Mouse (Mus musculus) hindbrain, embryonic 14.5 days (tissue): ENCODE data around the gene L1cam. TPM values are rescaled to one million over a fixed set of nuclear protein-coding genes. Genes with fewer than 3 reads are reported as not detected.
A peak's percentile ranks its signal among the peaks of the same experiment; 100 is the strongest.

Experiments used
- ATAC-seq: fragments of 200-750 bp; cut with Nextera tagmentation; 2 replicates; pipeline ENCODE4 v1.8.0; 2017; ENCODE audit warnings: moderate number of reproducible peaks, mild to moderate bottlenecking, moderate TSS enrichment, moderate library complexity; ENCODE audit not compliant: low FRiP score
- DNase-seq: peaks from one replicate; pipeline ENCODE4 v3.0.0-alpha.2; 2015; ENCODE audit warnings: low spot score
- H3K27ac ChIP-seq: fragments of 300-500 bp; sonication (generic); 2 replicates; pipeline ENCODE4 v1.5.1; 2014; ENCODE audit warnings: mild to moderate bottlenecking, moderate library complexity
- H3K27me3 ChIP-seq: fragments of 300-500 bp; sonication (generic); 2 replicates; pipeline ENCODE4 v1.6.1; 2014; ENCODE audit warnings: mild to moderate bottlenecking, low read length, mixed read lengths; ENCODE audit not compliant: control insufficient read depth, insufficient read depth
- H3K36me3 ChIP-seq: fragments of 300-500 bp; sonication (generic); replicated peaks from 2 replicates; pipeline ENCODE4 v1.6.1; 2014; ENCODE audit not compliant: control insufficient read depth, insufficient read depth
- H3K4me1 ChIP-seq: fragments of 300-500 bp; sonication (generic); replicated peaks from 2 replicates; pipeline ENCODE4 v1.6.1; 2014; ENCODE audit warnings: antibody characterized with exemption, low read length, mixed read lengths; ENCODE audit not compliant: control insufficient read depth, insufficient read depth
- H3K4me2 ChIP-seq: fragments of 300-500 bp; sonication (generic); replicated peaks from 2 replicates; pipeline ENCODE4 v1.6.1; 2014; ENCODE audit warnings: mild to moderate bottlenecking, moderate library complexity
- H3K4me3 ChIP-seq: fragments of 300-500 bp; sonication (generic); replicated peaks from 2 replicates; pipeline ENCODE4 v1.5.1; 2014; ENCODE audit warnings: mild to moderate bottlenecking, low read length
- H3K9ac ChIP-seq: fragments of 300-500 bp; sonication (generic); 2 replicates; pipeline ENCODE4 v1.6.1; 2014
- H3K9me3 ChIP-seq: fragments of 300-500 bp; sonication (generic); 2 replicates; pipeline ENCODE4 v1.6.1; 2016; ENCODE audit warnings: low read length; ENCODE audit not compliant: control insufficient read depth
- WGBS: fragments of 180-500 bp; shearing (Covaris S2); extraction: QIAGEN DNeasy Blood & Tissue Kit; methylation state at CpG from one replicate; pipeline ENCODE4 v1.1.7; 2014; 5-methylcytosine and 5-hydroxymethylcytosine counted together
- polyA plus RNA-seq: library from polyadenylated mRNA; unstranded; fragments of >200 nt; fragmentation: Nextera tagmentation; extraction: Ambion mirVana; gene quantifications from 2 replicates; pipeline ENCODE4 v1.2.1, GENCODE M21; 2014

Gene L1cam
- polyA plus RNA-seq, 1 experiment from 2014 or later: 135 TPM

DNA sequence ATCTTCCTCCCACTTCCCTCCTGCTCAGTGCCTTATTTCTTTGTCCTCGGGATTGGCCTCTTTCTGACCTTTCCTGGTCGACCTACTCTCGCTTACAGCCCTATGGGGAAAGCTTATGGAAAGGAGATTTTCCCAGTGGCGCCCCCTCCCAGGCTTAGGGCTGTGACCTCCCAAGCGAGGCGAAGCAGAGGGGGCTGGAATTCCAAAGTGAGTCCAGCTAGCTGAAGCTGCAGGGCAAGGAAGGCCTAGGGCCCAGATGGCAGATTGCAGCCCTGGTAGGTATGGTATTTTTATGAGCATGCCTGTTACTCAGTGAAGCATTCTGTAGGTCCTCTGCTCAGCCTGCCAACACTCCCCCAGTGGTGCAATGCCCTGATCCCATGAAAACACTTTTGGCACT, 14.4 kb downstream of the L1cam start:
- H3K4me3 ChIP-seq: peak overlapping the region; percentile 56; the same call in 1 of the 2 replicates
- H3K27ac ChIP-seq: peak overlapping the region; percentile 79; the same call in 1 of the 2 replicates
- H3K27me3 ChIP-seq: no peaks in the 10 kb centered on the region
- no peaks in the 10 kb centered on the region for H3K36me3 ChIP-seq
- H3K4me2 ChIP-seq: peak overlapping the region; percentile 63
- H3K9me3 ChIP-seq: no peaks in the 10 kb centered on the region
- DNase-seq (no peak), ATAC-seq (peak; percentile 34)
- H3K4me1 ChIP-seq: peaks cover 8% of the 10 kb centered on the region; the same call in 1 of the 2 replicates
- 18% methylated on average over 6 of the region's 6 CpGs for WGBS
- peak overlapping the region; percentile 80 for H3K9ac ChIP-seq

DNA sequence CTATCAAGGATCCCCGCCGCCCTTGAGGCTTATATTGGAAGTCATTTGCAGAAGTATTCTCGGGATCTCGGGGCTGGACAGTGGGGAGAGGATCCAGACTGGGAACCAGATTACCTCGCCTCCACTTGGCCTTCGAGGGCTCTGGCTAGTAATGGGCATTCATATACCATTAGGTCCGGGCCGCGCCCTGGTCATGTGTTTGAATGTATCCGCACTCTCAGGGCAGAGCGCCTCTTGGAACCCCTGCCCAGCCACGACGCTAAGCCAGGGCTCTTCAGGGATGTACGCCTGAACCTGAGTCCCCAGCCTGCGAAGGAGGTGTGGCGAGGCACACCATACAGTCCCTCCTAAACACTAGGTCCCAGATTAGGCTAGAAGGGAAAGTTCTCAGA, 14.9 kb downstream of the L1cam start:
- DNase-seq (peak; percentile 25), ATAC-seq (peak; percentile 42)
- 18% methylated on average over 16 of the region's 16 CpGs for WGBS
- Histone ChIP-seq H3K4me1 (peaks cover 12% of the 10 kb centered on the region; the same call in 1 of the 2 replicates), H3K36me3 (no peaks in the 10 kb centered on the region), H3K9me3 (no peaks in the 10 kb centered on the region), H3K27me3 (no peaks in the 10 kb centered on the region), H3K27ac (peak overlapping the region; percentile 79), H3K9ac (peak overlapping the region; percentile 80), H3K4me3 (peak overlapping the region; percentile 56), H3K4me2 (peak overlapping the region; percentile 63)

DNA sequence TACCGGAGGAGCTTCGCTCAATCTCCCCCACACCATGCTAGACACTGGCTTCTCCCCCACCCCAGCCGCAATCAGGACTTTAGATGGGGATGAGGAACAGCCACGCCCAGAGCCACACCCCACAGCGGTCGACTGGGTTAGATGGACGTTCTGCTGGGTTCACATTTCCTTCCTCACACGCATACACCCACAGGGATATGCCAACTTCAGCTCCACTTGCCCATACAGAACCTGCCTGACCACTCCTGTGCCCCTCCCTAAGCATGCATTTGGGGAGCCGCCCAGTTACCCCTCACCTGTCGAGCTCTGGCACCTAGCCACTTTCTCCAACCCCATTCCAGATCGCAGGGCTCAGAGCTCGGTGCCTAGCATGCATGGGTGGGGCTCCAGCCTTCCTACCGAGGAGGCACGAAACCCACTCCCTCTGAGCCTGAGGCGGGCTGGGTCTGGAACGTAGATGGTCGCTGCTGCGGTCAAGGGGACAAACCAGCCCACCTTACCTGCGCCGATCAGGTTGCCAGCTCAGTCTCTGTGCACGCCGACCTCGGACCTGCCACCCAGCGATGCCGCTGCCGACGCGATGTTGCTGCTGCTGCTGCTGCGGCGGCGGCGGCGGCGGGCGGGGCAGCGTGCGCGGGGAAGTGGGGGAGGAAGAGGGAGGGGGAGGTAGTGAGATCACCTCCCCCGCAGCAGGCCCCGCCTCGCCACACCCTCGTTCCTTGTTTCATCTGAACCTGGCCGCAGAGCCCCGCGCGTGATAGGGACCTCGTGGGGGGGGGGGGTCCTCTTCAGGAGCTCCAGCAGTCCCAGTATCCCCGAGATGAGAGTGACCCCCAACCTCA, 15.5 kb downstream of the L1cam start:
- DNase-seq (peak; percentile 53), ATAC-seq (peak; percentile 71)
- Histone ChIP-seq H3K36me3 (no peaks in the 10 kb centered on the region), H3K27ac (peak overlapping the region; percentile 79), H3K4me2 (peak overlapping the region; percentile 63), H3K27me3 (no peaks in the 10 kb centered on the region), H3K9me3 (no peaks in the 10 kb centered on the region), H3K4me3 (peak overlapping the region; percentile 56), H3K4me1 (peaks cover 18% of the 10 kb centered on the region; the same call in 1 of the 2 replicates), H3K9ac (peak overlapping the region; percentile 80)
- WGBS: 21% methylated on average over 39 of the region's 48 CpGs

DNA sequence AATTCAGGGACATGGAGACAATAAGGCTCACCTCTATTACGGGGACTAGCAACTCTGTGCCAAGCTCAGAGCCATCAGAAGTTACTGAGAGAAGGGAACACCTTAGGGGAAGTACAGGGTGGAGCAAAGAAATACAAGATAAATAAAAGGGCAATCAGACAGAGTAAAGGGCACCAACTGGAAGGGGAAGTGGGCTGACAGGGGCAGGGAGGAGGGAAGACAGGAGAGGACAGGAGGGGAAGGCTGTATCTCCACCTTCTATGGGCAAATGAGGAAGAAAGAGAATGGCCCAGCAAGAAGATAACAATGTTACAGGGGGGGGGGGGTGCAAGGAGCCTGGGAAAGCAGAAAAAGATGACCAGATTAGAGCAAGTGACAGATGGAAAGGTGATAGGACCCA, 18.9 kb downstream of the L1cam start:
- Histone ChIP-seq H3K27me3 (no peaks in the 10 kb centered on the region), H3K4me2 (peak overlapping the region; percentile 40), H3K27ac (no peak overlapping the region), H3K4me3 (no peak overlapping the region), H3K9ac (no peak overlapping the region), H3K36me3 (no peaks in the 10 kb centered on the region), H3K9me3 (no peaks in the 10 kb centered on the region), H3K4me1 (peaks cover 19% of the 10 kb centered on the region; the same call in 1 of the 2 replicates)
- WGBS: 77% methylated on average over 1 of the region's 1 CpGs
- DNase-seq (no peak), ATAC-seq (no peak)

DNA sequence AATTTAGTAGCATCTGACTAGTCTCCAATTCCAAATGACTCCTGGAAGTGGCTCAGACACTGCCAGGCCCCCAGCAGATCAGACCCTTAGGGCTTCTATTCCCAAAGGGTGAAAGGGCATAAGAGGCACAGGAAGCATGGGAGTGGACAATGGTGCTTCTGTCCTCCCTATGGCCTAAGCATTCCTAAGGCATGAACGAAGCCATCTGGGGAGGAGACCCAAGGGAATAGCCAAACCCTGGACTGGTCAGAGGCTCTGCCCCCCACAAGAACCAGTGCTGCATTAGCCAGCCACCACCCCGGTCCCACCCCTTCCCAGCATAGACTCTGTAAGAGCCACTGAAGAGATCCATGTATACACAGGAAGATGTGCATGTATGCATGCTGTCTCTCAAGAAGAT, 20.0 kb downstream of the L1cam start:
- 63% methylated on average over 2 of the region's 2 CpGs for WGBS
- DNase-seq (no peak), ATAC-seq (no peak)
- H3K27ac ChIP-seq: no peak overlapping the region
- H3K4me3 ChIP-seq: no peak overlapping the region
- H3K4me1 ChIP-seq: peaks cover 18% of the 10 kb centered on the region; the same call in 1 of the 2 replicates
- H3K27me3 ChIP-seq: no peaks in the 10 kb centered on the region
- H3K9ac ChIP-seq: no peak overlapping the region
- H3K9me3 ChIP-seq: no peaks in the 10 kb centered on the region
- H3K4me2 ChIP-seq: peak overlapping the region; percentile 40
- no peaks in the 10 kb centered on the region for H3K36me3 ChIP-seq

DNA sequence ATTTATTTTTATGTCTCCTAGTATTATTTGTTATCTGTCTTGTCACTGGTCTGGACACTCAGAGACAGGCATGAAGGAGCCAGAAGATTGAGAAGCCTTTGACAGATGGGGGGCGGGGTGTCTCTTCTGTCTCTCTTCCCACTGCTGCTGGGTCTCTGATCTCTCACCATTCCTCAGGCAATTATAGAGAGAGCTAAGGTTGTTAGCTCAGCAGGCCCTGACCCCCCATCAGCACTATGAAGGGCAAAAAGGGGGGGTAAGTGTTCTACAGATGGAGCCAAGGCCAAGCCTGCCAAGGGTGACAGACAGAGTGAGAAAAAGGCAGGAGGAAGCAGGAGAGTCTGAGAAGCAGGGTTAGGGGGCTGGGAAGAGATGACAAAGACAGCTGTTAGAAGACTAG, 23.9 kb downstream of the L1cam start:
- no peak overlapping the region for H3K4me3 ChIP-seq
- no peak for ATAC-seq
- H3K27me3 ChIP-seq: no peaks in the 10 kb centered on the region
- no peaks in the 10 kb centered on the region for H3K9me3 ChIP-seq
- no peak for DNase-seq
- H3K4me1 ChIP-seq: peaks cover 18% of the 10 kb centered on the region; the same call in 1 of the 2 replicates
- 68% methylated on average over 1 of the region's 1 CpGs for WGBS
- no peaks in the 10 kb centered on the region; the same call in 1 of the 2 replicates for H3K36me3 ChIP-seq
- H3K9ac ChIP-seq: no peak overlapping the region
- H3K4me2 ChIP-seq: no peak overlapping the region
- no peak overlapping the region for H3K27ac ChIP-seq

DNA sequence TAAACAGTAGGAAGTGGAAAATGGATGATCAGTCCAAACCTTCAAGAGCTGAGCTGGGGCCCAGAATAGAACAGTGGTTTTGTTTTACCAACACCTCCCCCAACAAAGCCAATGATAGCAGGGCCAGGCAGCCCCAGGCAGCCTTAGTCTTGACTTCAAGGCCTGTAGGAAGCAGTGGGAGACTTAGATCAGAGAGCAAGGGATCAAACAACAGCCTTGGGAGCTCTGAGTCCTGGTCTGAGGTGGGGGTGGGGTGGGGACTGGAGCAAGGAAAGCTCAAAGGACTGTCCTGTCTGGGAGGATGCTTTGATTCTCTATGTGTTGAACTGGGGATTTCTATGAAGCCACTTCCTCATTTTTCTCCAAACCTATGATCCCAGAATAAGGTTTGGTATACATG, 24.4 kb downstream of the L1cam start:
- no peaks in the 10 kb centered on the region for H3K27me3 ChIP-seq
- no peaks in the 10 kb centered on the region for H3K9me3 ChIP-seq
- H3K4me1 ChIP-seq: peaks cover 13% of the 10 kb centered on the region; the same call in 1 of the 2 replicates
- H3K4me3 ChIP-seq: no peak overlapping the region
- no peak for DNase-seq
- H3K27ac ChIP-seq: no peak overlapping the region
- no peak overlapping the region for H3K9ac ChIP-seq
- no peak for ATAC-seq
- no peak overlapping the region for H3K4me2 ChIP-seq
- H3K36me3 ChIP-seq: no peaks in the 10 kb centered on the region; the same call in 1 of the 2 replicates

DNA sequence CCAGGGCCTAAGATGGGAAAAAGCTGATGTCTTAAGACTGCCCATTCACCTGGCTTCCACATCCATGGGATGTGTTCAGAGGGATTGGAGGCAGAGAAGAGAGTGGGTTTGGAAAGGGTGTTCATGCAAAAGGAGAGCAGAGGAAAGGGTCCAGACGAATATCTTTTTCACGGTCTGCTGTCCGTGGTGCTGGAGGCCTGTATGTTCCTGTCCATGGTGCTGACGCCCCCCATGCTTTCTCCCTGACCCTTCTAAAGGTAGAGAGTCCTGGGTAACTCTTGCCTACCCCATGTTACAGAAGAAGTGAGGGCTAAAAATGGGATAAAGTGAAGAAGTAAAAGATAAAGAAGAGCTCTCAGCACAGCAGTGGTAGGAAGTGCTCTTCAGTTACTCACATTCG, 26.6 kb downstream of the L1cam start:
- Histone ChIP-seq H3K4me1 (peaks cover 16% of the 10 kb centered on the region; the same call in 1 of the 2 replicates), H3K4me2 (no peak overlapping the region), H3K4me3 (no peak overlapping the region), H3K27me3 (no peaks in the 10 kb centered on the region), H3K9me3 (no peaks in the 10 kb centered on the region), H3K27ac (no peak overlapping the region), H3K36me3 (peaks cover 11% of the 10 kb centered on the region), H3K9ac (no peak overlapping the region)
- WGBS: 13% methylated on average over 5 of the region's 5 CpGs
- ATAC-seq: no peak
- no peak for DNase-seq

DNA sequence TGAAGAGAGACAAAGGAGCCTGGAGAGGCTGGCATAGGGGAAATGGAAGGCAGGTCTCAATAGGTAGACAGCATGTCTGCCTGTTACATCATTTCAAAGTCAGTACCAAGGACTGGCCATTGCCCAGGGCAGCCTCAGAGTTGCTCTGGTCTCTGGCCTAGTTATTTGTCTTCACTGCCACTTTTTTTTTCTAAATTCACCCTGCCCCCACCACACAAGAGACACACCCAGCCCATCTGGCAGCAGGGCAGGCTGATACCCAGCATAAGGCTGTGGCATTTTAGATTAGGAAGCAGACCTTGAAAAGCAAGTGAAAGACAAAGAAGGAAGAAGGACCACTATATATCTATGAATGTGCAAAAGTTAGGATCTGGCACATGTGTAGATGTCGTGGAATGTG, 28.1 kb downstream of the L1cam start:
- Histone ChIP-seq H3K4me2 (no peak overlapping the region), H3K27me3 (no peaks in the 10 kb centered on the region), H3K9ac (no peak overlapping the region), H3K27ac (peak overlapping the region; percentile 69), H3K4me3 (no peak overlapping the region), H3K36me3 (peaks cover 23% of the 10 kb centered on the region), H3K9me3 (no peaks in the 10 kb centered on the region), H3K4me1 (peaks cover 20% of the 10 kb centered on the region; the same call in 1 of the 2 replicates)
- DNase-seq: no peak
- no peak for ATAC-seq
- 71% methylated on average over 1 of the region's 1 CpGs for WGBS
